ENCODE assay signal across 10 mouse cellular contexts in the genomic region with DNA sequence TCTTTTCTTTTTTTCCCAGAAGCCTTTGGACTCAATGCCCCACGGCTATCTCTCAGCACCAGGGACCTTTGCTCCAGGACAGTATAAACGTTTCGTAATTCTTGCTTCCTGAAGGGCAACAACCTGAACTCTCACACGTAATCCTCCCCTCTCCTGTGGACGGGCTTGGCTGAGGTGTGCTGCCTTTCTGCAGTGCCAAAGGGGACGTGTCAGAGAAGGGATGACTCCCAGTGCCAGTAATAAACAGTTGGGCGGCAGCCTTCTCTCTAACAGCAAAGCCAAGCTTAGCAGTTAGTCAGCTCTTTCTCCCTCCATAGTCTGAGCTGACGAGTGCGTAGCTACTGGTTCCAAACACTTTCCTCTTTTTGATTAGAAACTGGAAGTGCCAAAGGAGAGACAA. TPM values are rescaled to one million over a fixed set of nuclear protein-coding genes. Genes with fewer than 3 reads are reported as not detected.
A peak's percentile ranks its signal among the peaks of the same experiment; 100 is the strongest.
DNase-seq lines count a peak whose midpoint lies in the region; ATAC-seq and TF ChIP-seq lines count a peak whose summit lies in the region.
"Had no signal": no experiment of that assay in that cellular context is flagged by ENCODE, and none has a peak within 500 bp of the region (broad histone marks: within the 10 kb centered on the region; RNA-seq: fewer than 3 reads in every experiment).

No protein-coding gene starts in this region.

- TF ChIP-seq POLR2A in lung, adult 2 months (IDR thresholded peaks at IDR 0.05; ENCODE audit: borderline replicate concordance, extremely low read depth, low read depth, low read length) = no peak

- H3K4me2 ChIP-seq in kidney, embryonic 16.5 days (replicated peaks; ENCODE audit: low read depth, low read length) = 0 out of 2 replicates have a peak overlapping the region, but pooled peaks have one; percentile 5
- H3K4me2 ChIP-seq in stomach, embryonic 15.5 days = no peak overlapping the region
- H3K4me2 ChIP-seq: midbrain, embryonic 12.5 days had no signal

- H3K4me1 ChIP-seq in lung, adult 2 months (ENCODE audit: control insufficient read depth, insufficient read depth, low read length) = peaks cover 12% of the 10 kb centered on the region
- peaks cover 8% of the 10 kb centered on the region; the same call in 1 of the 2 replicates for H3K4me1 ChIP-seq in kidney, embryonic 16.5 days (ENCODE audit: insufficient read depth, low read length)
- no peaks in the 10 kb centered on the region for H3K4me1 ChIP-seq in stomach, embryonic 15.5 days

- H3K36me3 ChIP-seq in kidney, embryonic 16.5 days (ENCODE audit: insufficient read depth, low read length) = no peaks in the 10 kb centered on the region
- no peaks in the 10 kb centered on the region for H3K36me3 ChIP-seq in stomach, embryonic 15.5 days
- H3K36me3 ChIP-seq: forebrain, embryonic 10.5 days; midbrain, embryonic 12.5 days had no signal

- H3K4me3 ChIP-seq in lung, adult 2 months (replicated peaks; ENCODE audit: extremely low read depth, low read depth, low read length) = peak overlapping the region; percentile 48
- no peak overlapping the region for H3K4me3 ChIP-seq in kidney, embryonic 16.5 days (ENCODE audit: low read length)
- no peak overlapping the region for H3K4me3 ChIP-seq in stomach, embryonic 15.5 days (replicated peaks)
- H3K4me3 ChIP-seq: forebrain, embryonic 10.5 days; midbrain, embryonic 12.5 days had no signal

- 0 out of 2 replicates have a peak, but pooled peaks have one; percentile 46 for ATAC-seq in kidney, embryonic 16.5 days (ENCODE audit: low FRiP score, low TSS enrichment)
- peak; percentile 66 for ATAC-seq in stomach, embryonic 15.5 days (ENCODE audit: insufficient read depth, low FRiP score, low read depth)

- H3K9me3 ChIP-seq in kidney, embryonic 16.5 days (ENCODE audit: low read length) = no peaks in the 10 kb centered on the region
- no peaks in the 10 kb centered on the region for H3K9me3 ChIP-seq in stomach, embryonic 15.5 days
- H3K9me3 ChIP-seq: forebrain, embryonic 10.5 days; midbrain, embryonic 12.5 days had no signal

- intact Hi-C loops in left cerebral cortex, postnatal 4 days (cut with DNase I) = no loop called here

- no peak overlapping the region for H3K9ac ChIP-seq in kidney, embryonic 16.5 days (replicated peaks; ENCODE audit: low read length)
- H3K9ac ChIP-seq in stomach, embryonic 15.5 days = no peak overlapping the region
- H3K9ac ChIP-seq: midbrain, embryonic 12.5 days had no signal

- H3K27me3 ChIP-seq in kidney, embryonic 16.5 days (ENCODE audit: insufficient read depth, low read length) = no peaks in the 10 kb centered on the region
- no peaks in the 10 kb centered on the region for H3K27me3 ChIP-seq in stomach, embryonic 15.5 days (replicated peaks)
- H3K27me3 ChIP-seq: midbrain, embryonic 12.5 days had no signal

- no peak for DNase-seq in lung, adult 2 months
- no peak for DNase-seq in lung, postnatal 10 days
- DNase-seq in gonadal fat pad, adult 2 months (ENCODE audit: low read depth) = peak; percentile 70
- DNase-seq in left cerebral cortex, postnatal 4 days = no peak
- DNase-seq in cerebellum, adult 9-11 months = no peak

- TF ChIP-seq CTCF in lung, adult 2 months (IDR thresholded peaks at IDR 0.05; ENCODE audit: insufficient read depth, low read length) = no peak

- WGBS in lung, adult 2 months = 33% methylated on average over 9 of the region's 9 CpGs
- WGBS in kidney, embryonic 16.5 days = 35% methylated on average over 9 of the region's 9 CpGs
- WGBS in stomach, embryonic 15.5 days = 49% methylated on average over 9 of the region's 9 CpGs

- no peak overlapping the region for H3K27ac ChIP-seq in kidney, embryonic 16.5 days (ENCODE audit: low read length)
- no peak overlapping the region for H3K27ac ChIP-seq in stomach, embryonic 15.5 days
- H3K27ac ChIP-seq: forebrain, embryonic 10.5 days; midbrain, embryonic 12.5 days had no signal

RNA-seq across cellular contexts. Expression of gene Cd28, which starts 47.6 kb away (rescaled TPM):
- 0.50 and 0.52 TPM in 2 replicates for polyA plus RNA-seq in lung, adult 2 months (2012; rRNA removed)
- polyA plus RNA-seq in gonadal fat pad, adult 2 months (2012; rRNA removed) = 0.19 and 0.27 TPM in 2 replicates
- 0.17 and 0.24 TPM in 2 replicates for polyA plus RNA-seq in kidney, embryonic 16.5 days (2015; fragmentation: Nextera tagmentation; extraction: Ambion mirVana)
- polyA plus RNA-seq in stomach, embryonic 15.5 days (2015; fragmentation: Nextera tagmentation; extraction: Ambion mirVana) = 0.18 and 0.27 TPM in 2 replicates
- total RNA-seq in left cerebral cortex, postnatal 4 days (2021) = under 1 TPM in 1 of 2 experiments, not detected in 1; 0.12 TPM
- total RNA-seq: MEL had no signal
